Mouse (Mus musculus) megakaryocyte, embryonic 14.5 days (primary cell): ENCODE results near the gene Rps6ka5.

Source experiments
- FLI1 ChIP-seq: IDR thresholded peaks from 2 replicates; pipeline ENCODE4 v1.6.1; 2012; ENCODE audit warnings: low read length, inconsistent platforms, mixed read lengths
- GATA1 ChIP-seq: IDR thresholded peaks from 3 replicates; pipeline ENCODE4 v1.6.1; 2012; ENCODE audit warnings: mixed read lengths, low read length, inconsistent platforms, borderline replicate concordance

- TF ChIP-seq GATA1 (no peak), FLI1 (no peak)
These were observed 93.6 kb downstream of the Rps6ka5 start for GRCm38 (mm10) chr12:100633231-100633630.
